Mouse (Mus musculus) lung, adult 2 months (tissue): ENCODE measurements around the gene Cd72. TPM values are rescaled to one million over a fixed set of nuclear protein-coding genes. Genes with fewer than 3 reads are reported as not detected.

Source experiments
- DNase-seq: peaks from one replicate; pipeline ENCODE4 v3.0.0; 2022
- H3K4me1 ChIP-seq: fragments of 200-500 bp; 2 replicates; pipeline ENCODE4 v1.6.1; 2011; ENCODE audit warnings: low read length; ENCODE audit not compliant: control insufficient read depth, insufficient read depth
- H3K4me3 ChIP-seq: fragments of 200-500 bp; replicated peaks from 2 replicates; pipeline ENCODE3; 2011; ENCODE audit warnings: low read depth, mild to moderate bottlenecking, control low read depth, low read length; ENCODE audit errors: extremely low read depth
- CTCF ChIP-seq: fragments of 200-500 bp; IDR thresholded peaks from 2 replicates; pipeline ENCODE4 v1.5.1; 2011; ENCODE audit warnings: mild to moderate bottlenecking, low read length, control low read depth; ENCODE audit not compliant: insufficient read depth
- POLR2A ChIP-seq: fragments of 200-500 bp; IDR thresholded peaks from 2 replicates; pipeline ENCODE4 v1.6.1; 2011; ENCODE audit warnings: low read depth, mild to moderate bottlenecking, control low read depth, low read length, borderline replicate concordance; ENCODE audit errors: extremely low read depth
- WGBS: fragments of 180-500 bp; shearing (Covaris S2); methylation state at CpG from one replicate; pipeline ENCODE4 v1.1.7; 2018; 5-methylcytosine and 5-hydroxymethylcytosine counted together
- polyA plus RNA-seq: library from polyadenylated mRNA; depleted of rRNA; stranded (reverse); fragments of >200 nt; gene quantifications from 2 replicates; pipeline ENCODE4 v1.2.3, GENCODE M21; 2012

Cd72 gene
- polyA plus RNA-seq, 1 experiment, result 6.2 TPM

- 88% methylated on average over 1 of the region's 1 CpGs for WGBS
- DNase-seq, result no peak
- H3K4me1 ChIP-seq, result peaks cover 4% of the 10 kb centered on the region; the same call in 1 of the 2 replicates
- no peak overlapping the region for H3K4me3 ChIP-seq
- no peak for TF ChIP-seq POLR2A
- TF ChIP-seq CTCF, result no peak
These were observed 21.6 kb downstream of the Cd72 start for GRCm38 (mm10) chr4:43432832-43433231.

- 2% methylated on average over 4 of the region's 4 CpGs for WGBS
- DNase-seq, result peak; percentile 72
- H3K4me1 ChIP-seq, result peaks cover 4% of the 10 kb centered on the region; the same call in 1 of the 2 replicates
- H3K4me3 ChIP-seq, result no peak overlapping the region
- TF ChIP-seq CTCF (peak; percentile 68), POLR2A (no peak)
These were observed 22.7 kb downstream of the Cd72 start for GRCm38 (mm10) chr4:43431690-43432089.

GRCm38 (mm10) chr4:43428946-43429345 is 25.5 kb downstream of the Cd72 start, which contains the start of gene Fam166b:
Gene Fam166b (minus strand): TSS chr4:43429134.
- TF ChIP-seq POLR2A (no peak; the same call in 1 of the 2 replicates), CTCF (no peak)
- Histone ChIP-seq H3K4me1 (peaks cover 4% of the 10 kb centered on the region; the same call in 1 of the 2 replicates), H3K4me3 (no peak within 1 kb of the TSS)
- WGBS, result 15% methylated on average over 9 of the region's 10 CpGs
- no peak for DNase-seq

GRCm38 (mm10) chr4:43428180-43428861 is 26.1 kb downstream of the Cd72 start:
- DNase-seq, result no peak
- 46% methylated on average over 16 of the region's 16 CpGs for WGBS
- Histone ChIP-seq H3K4me3 (no peak overlapping the region), H3K4me1 (peaks cover 4% of the 10 kb centered on the region; the same call in 1 of the 2 replicates)
- TF ChIP-seq CTCF, result no peak
- no peak for TF ChIP-seq POLR2A

GRCm38 (mm10) chr4:43427501-43428179 is 26.8 kb downstream of the Cd72 start:
- Histone ChIP-seq H3K4me3 (no peak overlapping the region), H3K4me1 (peaks cover 4% of the 10 kb centered on the region; the same call in 1 of the 2 replicates)
- WGBS, result 47% methylated on average over 23 of the region's 23 CpGs
- no peak for TF ChIP-seq CTCF
- TF ChIP-seq POLR2A, result no peak
- DNase-seq, result no peak

GRCm38 (mm10) chr4:43426487-43426886 is 27.9 kb downstream of the Cd72 start:
- Histone ChIP-seq H3K4me3 (no peak overlapping the region), H3K4me1 (peaks cover 4% of the 10 kb centered on the region; the same call in 1 of the 2 replicates)
- no peak for DNase-seq
- no peak for TF ChIP-seq CTCF
- no peak for TF ChIP-seq POLR2A
- 75% methylated on average over 10 of the region's 10 CpGs for WGBS

- Histone ChIP-seq H3K4me1 (peaks cover 4% of the 10 kb centered on the region; the same call in 1 of the 2 replicates), H3K4me3 (no peak overlapping the region)
- no peak for DNase-seq
- no peak for TF ChIP-seq CTCF
- TF ChIP-seq POLR2A, result no peak
- 52% methylated on average over 31 of the region's 31 CpGs for WGBS
These were observed 28.6 kb downstream of the Cd72 start for GRCm38 (mm10) chr4:43425648-43426380.

- 64% methylated on average over 14 of the region's 14 CpGs for WGBS
- no peak for DNase-seq
- TF ChIP-seq CTCF, result no peak
- TF ChIP-seq POLR2A, result no peak
- H3K4me3 ChIP-seq, result no peak overlapping the region
- H3K4me1 ChIP-seq, result peaks cover 4% of the 10 kb centered on the region; the same call in 1 of the 2 replicates
These were observed 29.2 kb downstream of the Cd72 start for GRCm38 (mm10) chr4:43425197-43425596.

GRCm38 (mm10) chr4:43424072-43424471 is 30.4 kb downstream of the Cd72 start:
- no peak for TF ChIP-seq POLR2A
- no peak for TF ChIP-seq CTCF
- Histone ChIP-seq H3K4me1 (peaks cover 11% of the 10 kb centered on the region), H3K4me3 (no peak overlapping the region)
- DNase-seq, result no peak
- WGBS, result 85% methylated on average over 9 of the region's 9 CpGs
